Mouse (Mus musculus) forebrain, embryonic 10.5 days (tissue): Measurements from ENCODE around the gene Scfd2. TPM values are rescaled to one million over a fixed set of nuclear protein-coding genes. Genes with fewer than 3 reads are reported as not detected.
A peak's percentile ranks its signal among the peaks of the same experiment; 100 is the strongest.

Source experiments
- DNase-seq: peaks from one replicate; pipeline ENCODE4 v3.0.0-alpha.2; 2017; ENCODE audit warnings: low spot score; ENCODE audit errors: extremely low spot score
- H3K27ac ChIP-seq: fragments of 300-500 bp; sonication (generic); 2 replicates; pipeline ENCODE4 v1.5.1; 2016; ENCODE audit warnings: mild to moderate bottlenecking
- H3K27me3 ChIP-seq: fragments of 300-500 bp; sonication (generic); 2 replicates; pipeline ENCODE4 v1.6.1; 2016; ENCODE audit warnings: mild to moderate bottlenecking; ENCODE audit not compliant: poor library complexity, severe bottlenecking
- H3K36me3 ChIP-seq: fragments of 300-500 bp; sonication (generic); replicated peaks from 2 replicates; pipeline ENCODE4 v1.6.1; 2016; ENCODE audit warnings: mild to moderate bottlenecking, moderate library complexity
- H3K4me1 ChIP-seq: fragments of 300-500 bp; sonication (generic); 2 replicates; pipeline ENCODE4 v1.6.1; 2016
- H3K4me3 ChIP-seq: fragments of 300-500 bp; sonication (generic); 2 replicates; pipeline ENCODE4 v1.5.1; 2016; ENCODE audit warnings: mild to moderate bottlenecking, moderate library complexity
- H3K9me3 ChIP-seq: fragments of 300-500 bp; sonication (generic); 2 replicates; pipeline ENCODE4 v1.6.1; 2016; ENCODE audit warnings: mild to moderate bottlenecking, moderate library complexity
- WGBS: fragments of 180-500 bp; shearing (Covaris S2); methylation state at CpG from one replicate; pipeline ENCODE4 v1.1.7; 2016; 5-methylcytosine and 5-hydroxymethylcytosine counted together
- polyA plus RNA-seq: library from polyadenylated mRNA; unstranded; fragments of >200 nt; fragmentation: Nextera tagmentation; extraction: Ambion mirVana; gene quantifications from 2 replicates; pipeline ENCODE4 v1.2.1, GENCODE M21; 2016

The Scfd2 gene
- polyA plus RNA-seq, 1 experiment from 2014 or later: 16.6 TPM

DNA sequence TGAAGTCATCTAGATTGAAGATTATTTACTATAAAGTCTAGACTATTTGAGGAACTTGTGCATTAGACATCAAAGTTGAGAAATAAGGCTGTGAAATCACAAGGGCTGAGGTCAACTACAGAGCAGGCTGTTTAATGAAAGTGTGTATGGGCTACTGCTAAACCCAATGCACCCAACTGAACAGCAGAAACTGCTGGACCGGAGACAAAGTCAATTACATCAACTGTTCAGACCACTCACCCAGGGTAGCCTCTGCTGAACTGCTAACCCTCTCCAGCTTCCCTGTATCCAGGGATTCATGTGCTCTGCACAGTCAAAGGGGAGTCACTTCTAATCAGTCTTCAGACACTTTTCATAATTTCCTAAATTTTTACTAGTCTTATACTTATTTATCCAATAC, 292.2 kb downstream of the Scfd2 start:
- Histone ChIP-seq H3K4me1 (peaks cover 31% of the 10 kb centered on the region), H3K9me3 (no peaks in the 10 kb centered on the region), H3K27me3 (no peaks in the 10 kb centered on the region), H3K27ac (no peak overlapping the region), H3K36me3 (no peaks in the 10 kb centered on the region), H3K4me3 (no peak overlapping the region)
- DNase-seq: no peak
- WGBS: 83% methylated on average over 1 of the region's 1 CpGs

DNA sequence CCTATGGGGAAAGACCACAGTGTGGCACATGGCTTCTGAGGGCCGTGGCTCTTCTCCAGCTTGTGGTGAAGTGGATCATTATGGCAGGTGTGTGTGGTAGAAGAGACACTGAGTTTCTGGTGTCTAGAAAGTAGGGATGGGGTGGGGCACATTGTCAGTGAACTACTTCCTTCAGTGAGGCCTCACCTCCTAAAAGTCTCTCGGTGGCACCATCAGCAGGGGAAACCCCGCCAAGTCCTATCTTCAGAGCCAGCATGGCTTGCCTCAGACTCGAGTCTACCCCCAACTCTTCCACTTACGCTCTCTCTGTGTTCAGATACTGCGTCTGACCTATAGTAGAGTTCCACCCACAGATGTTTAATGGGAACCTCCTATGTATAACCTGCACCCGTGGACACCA, 297.8 kb downstream of the Scfd2 start:
- H3K4me3 ChIP-seq: no peak overlapping the region
- H3K27ac ChIP-seq: no peak overlapping the region
- 92% methylated on average over 7 of the region's 7 CpGs for WGBS
- H3K4me1 ChIP-seq: peaks cover 20% of the 10 kb centered on the region
- H3K27me3 ChIP-seq: no peaks in the 10 kb centered on the region
- DNase-seq: no peak
- H3K9me3 ChIP-seq: no peaks in the 10 kb centered on the region
- H3K36me3 ChIP-seq: no peaks in the 10 kb centered on the region

- H3K4me3 ChIP-seq: no peak overlapping the region
- H3K4me1 ChIP-seq: peaks cover 20% of the 10 kb centered on the region
- H3K9me3 ChIP-seq: no peaks in the 10 kb centered on the region
- no peak for DNase-seq
- no peaks in the 10 kb centered on the region for H3K27me3 ChIP-seq
- no peak overlapping the region for H3K27ac ChIP-seq
- no peaks in the 10 kb centered on the region for H3K36me3 ChIP-seq
- WGBS: 68% methylated on average over 2 of the region's 2 CpGs
These were observed 301.0 kb downstream of the Scfd2 start for GRCm38 (mm10) chr5:74230525-74230924.

DNA sequence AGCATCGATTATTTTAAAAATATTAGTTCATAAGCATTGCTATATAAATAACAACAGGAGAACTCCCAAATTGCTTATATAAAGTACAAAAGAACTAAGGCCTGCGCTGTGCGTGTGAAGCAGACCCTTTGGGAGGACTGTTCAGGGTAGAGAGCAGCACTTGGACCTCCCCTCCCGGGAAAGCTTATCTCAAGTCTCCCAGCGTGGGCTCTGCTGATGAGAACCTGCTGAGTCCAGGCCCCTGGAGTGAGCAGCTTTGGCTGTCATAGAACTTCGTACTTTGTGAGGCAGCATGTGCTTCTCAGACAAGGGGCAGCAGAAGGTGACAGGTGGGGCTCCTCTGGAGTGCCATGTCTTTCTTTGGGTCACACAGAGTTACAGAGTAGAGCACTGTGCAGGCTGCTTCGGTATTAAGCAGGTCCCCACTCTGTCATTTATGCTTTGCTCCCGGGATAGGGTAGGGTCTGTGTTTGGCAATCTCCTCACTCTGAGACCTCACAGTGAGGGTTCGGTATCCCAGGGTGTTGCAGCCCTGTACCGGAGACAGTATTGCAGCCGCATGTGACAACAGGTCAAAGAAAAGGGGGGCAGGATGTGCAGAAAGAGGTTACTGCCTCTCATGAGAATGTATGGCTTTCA, 301.7 kb downstream of the Scfd2 start:
- no peak for DNase-seq
- H3K27ac ChIP-seq: no peak overlapping the region
- no peak overlapping the region for H3K4me3 ChIP-seq
- peaks cover 20% of the 10 kb centered on the region for H3K4me1 ChIP-seq
- H3K27me3 ChIP-seq: no peaks in the 10 kb centered on the region
- WGBS: 66% methylated on average over 11 of the region's 11 CpGs
- no peaks in the 10 kb centered on the region for H3K9me3 ChIP-seq
- H3K36me3 ChIP-seq: no peaks in the 10 kb centered on the region

DNA sequence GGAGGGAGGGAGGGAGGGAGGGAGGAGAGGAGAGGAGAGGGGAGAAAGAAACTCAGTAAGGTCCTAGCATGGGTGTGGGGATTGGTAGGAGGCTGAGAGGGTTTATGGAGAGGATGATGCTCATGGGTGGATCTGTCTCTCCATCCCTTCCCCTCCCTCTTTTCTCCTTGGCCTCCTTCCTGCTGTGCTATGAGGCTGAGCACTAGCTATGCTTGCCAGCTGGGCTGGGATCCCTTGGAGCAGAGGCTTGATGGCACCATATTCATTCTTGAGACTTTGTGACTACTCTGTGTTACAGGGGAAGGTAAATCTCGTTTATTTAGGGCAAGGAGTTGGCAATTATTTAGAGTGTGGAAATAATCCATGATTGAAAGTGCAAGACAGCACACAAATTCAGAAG, 302.6 kb downstream of the Scfd2 start:
- Histone ChIP-seq H3K36me3 (no peaks in the 10 kb centered on the region), H3K4me1 (peaks cover 20% of the 10 kb centered on the region), H3K9me3 (no peaks in the 10 kb centered on the region), H3K4me3 (no peak overlapping the region), H3K27me3 (no peaks in the 10 kb centered on the region), H3K27ac (no peak overlapping the region)
- 67% methylated on average over 1 of the region's 1 CpGs for WGBS
- no peak for DNase-seq

DNA sequence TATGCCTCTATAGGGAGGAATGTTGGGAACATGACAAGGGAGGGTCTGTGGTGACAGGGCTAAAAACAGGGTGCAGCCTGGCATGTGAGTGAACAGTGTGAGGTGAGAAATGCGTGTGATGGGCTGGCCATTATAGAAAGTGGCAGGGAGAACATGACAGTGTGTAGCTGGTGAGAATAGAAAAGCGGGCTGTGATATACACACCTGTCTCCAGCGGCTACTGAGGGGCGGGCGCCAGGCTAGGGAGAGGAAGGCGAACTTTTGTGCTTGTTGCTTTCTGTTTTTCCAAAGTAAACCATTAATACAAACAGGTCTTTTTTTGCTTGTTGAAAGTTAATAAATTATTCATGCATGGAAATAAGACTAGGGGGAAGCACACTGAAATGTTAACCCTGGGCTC, 304.2 kb downstream of the Scfd2 start:
- H3K27ac ChIP-seq: no peak overlapping the region
- H3K4me3 ChIP-seq: no peak overlapping the region
- H3K27me3 ChIP-seq: no peaks in the 10 kb centered on the region
- no peaks in the 10 kb centered on the region for H3K36me3 ChIP-seq
- peaks cover 18% of the 10 kb centered on the region for H3K4me1 ChIP-seq
- WGBS: 90% methylated on average over 6 of the region's 6 CpGs
- DNase-seq: no peak
- no peaks in the 10 kb centered on the region for H3K9me3 ChIP-seq

DNA sequence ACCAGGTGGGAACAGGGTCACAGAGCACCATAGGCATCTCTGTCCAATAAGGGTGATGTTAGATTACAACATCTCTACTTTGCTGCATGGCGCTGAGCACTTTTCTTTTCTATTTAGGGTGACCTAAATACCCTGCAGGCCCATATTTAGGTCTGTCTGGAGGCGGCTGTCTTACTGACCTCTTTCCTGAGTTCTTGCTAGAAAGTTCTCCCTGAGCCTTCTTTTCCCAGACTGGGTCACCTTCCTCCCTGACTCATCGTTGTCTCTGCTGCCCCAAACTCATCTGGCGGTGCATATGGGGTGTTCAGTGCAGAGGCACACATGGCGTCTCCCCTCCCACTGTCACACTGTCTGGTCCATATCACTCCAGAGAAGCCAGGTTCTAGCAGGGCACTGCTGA, 305.4 kb downstream of the Scfd2 start:
- H3K4me3 ChIP-seq: no peak overlapping the region
- no peak overlapping the region for H3K27ac ChIP-seq
- H3K4me1 ChIP-seq: peaks cover 15% of the 10 kb centered on the region
- H3K9me3 ChIP-seq: no peaks in the 10 kb centered on the region
- 94% methylated on average over 5 of the region's 5 CpGs for WGBS
- DNase-seq: no peak
- no peaks in the 10 kb centered on the region for H3K27me3 ChIP-seq
- no peaks in the 10 kb centered on the region for H3K36me3 ChIP-seq

DNA sequence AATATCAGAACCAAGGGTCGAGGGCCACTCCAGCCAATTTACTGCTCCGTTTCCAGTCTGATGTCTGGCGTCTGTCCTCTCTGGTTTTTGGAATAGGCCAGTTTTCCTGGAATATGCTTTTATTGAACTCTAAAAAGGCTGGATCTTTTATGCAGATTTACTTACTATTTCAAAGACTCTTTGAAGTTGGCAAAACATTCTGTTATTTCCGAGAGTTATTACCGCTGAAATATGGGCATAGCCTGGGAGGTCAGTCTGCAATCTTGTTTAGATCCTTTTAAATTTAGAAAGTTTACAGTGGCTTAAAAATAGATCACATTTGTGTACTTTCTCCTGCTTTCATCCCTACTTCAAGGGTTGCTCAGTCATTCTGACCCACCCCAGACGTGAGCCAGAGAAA, 307.1 kb downstream of the Scfd2 start:
- no peak for DNase-seq
- Histone ChIP-seq H3K4me1 (0 out of 2 replicates have a peak, but pooled peaks cover 2% of the 10 kb centered on the region), H3K9me3 (no peaks in the 10 kb centered on the region), H3K36me3 (no peaks in the 10 kb centered on the region), H3K4me3 (no peak overlapping the region), H3K27me3 (no peaks in the 10 kb centered on the region), H3K27ac (no peak overlapping the region)
- 94% methylated on average over 6 of the region's 6 CpGs for WGBS

GRCm38 (mm10) chr5:74222626-74223025, 308.9 kb downstream of the Scfd2 start:
- no peak overlapping the region for H3K27ac ChIP-seq
- no peaks in the 10 kb centered on the region for H3K27me3 ChIP-seq
- peaks cover 8% of the 10 kb centered on the region for H3K4me1 ChIP-seq
- no peak for DNase-seq
- no peaks in the 10 kb centered on the region for H3K36me3 ChIP-seq
- H3K4me3 ChIP-seq: no peak overlapping the region
- no peaks in the 10 kb centered on the region for H3K9me3 ChIP-seq
- WGBS: 91% methylated on average over 4 of the region's 4 CpGs

DNA sequence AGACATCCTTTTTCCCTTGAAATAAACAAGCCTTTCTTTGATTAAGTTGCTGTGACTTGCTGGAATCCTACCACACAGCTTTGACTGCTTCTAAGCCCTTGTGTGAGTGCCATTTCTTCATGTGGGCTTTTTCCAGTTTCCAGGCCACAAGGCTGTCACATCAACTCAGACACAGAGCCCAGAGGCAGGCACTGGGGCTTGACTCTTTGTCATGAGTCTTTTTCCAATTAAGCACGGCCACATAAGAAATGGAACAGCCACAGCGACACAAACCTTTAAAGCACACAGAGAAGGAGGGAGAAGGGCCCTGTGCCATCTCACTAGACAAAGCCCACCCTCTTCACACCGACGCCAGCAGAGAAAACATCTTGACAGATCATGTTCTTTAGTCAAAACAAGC, 313.0 kb downstream of the Scfd2 start:
- H3K27ac ChIP-seq: peak overlapping the region; percentile 30; the same call in 1 of the 2 replicates
- DNase-seq: no peak
- no peaks in the 10 kb centered on the region for H3K27me3 ChIP-seq
- no peak overlapping the region for H3K4me3 ChIP-seq
- peaks cover 33% of the 10 kb centered on the region for H3K4me1 ChIP-seq
- no peaks in the 10 kb centered on the region for H3K36me3 ChIP-seq
- H3K9me3 ChIP-seq: no peaks in the 10 kb centered on the region
- WGBS: 63% methylated on average over 4 of the region's 4 CpGs

- Histone ChIP-seq H3K27ac (peak overlapping the region; percentile 86), H3K4me3 (peak overlapping the region; percentile 38), H3K27me3 (no peaks in the 10 kb centered on the region), H3K4me1 (peaks cover 51% of the 10 kb centered on the region), H3K9me3 (no peaks in the 10 kb centered on the region), H3K36me3 (no peaks in the 10 kb centered on the region)
- DNase-seq: no peak
- WGBS: 18% methylated on average over 4 of the region's 4 CpGs
These were observed 316.4 kb downstream of the Scfd2 start for GRCm38 (mm10) chr5:74215125-74215524.

GRCm38 (mm10) chr5:74214501-74215110, 317.0 kb downstream of the Scfd2 start:
- H3K4me1 ChIP-seq: peaks cover 55% of the 10 kb centered on the region
- no peaks in the 10 kb centered on the region for H3K9me3 ChIP-seq
- H3K4me3 ChIP-seq: peak overlapping the region; percentile 38
- DNase-seq: peak; percentile 46
- no peaks in the 10 kb centered on the region for H3K27me3 ChIP-seq
- peak overlapping the region; percentile 86 for H3K27ac ChIP-seq
- H3K36me3 ChIP-seq: no peaks in the 10 kb centered on the region
- 3% methylated on average over 7 of the region's 7 CpGs for WGBS

- no peak for DNase-seq
- 79% methylated on average over 11 of the region's 11 CpGs for WGBS
- Histone ChIP-seq H3K27ac (no peak overlapping the region), H3K36me3 (no peaks in the 10 kb centered on the region), H3K9me3 (no peaks in the 10 kb centered on the region), H3K27me3 (no peaks in the 10 kb centered on the region), H3K4me1 (peaks cover 56% of the 10 kb centered on the region), H3K4me3 (no peak overlapping the region)
These were observed 320.2 kb downstream of the Scfd2 start for GRCm38 (mm10) chr5:74211346-74211745.
